Mouse (Mus musculus): ENCODE measurements at regions not wholly inside any gene's neighbourhood (a gene's known extent, or its start where the extent isn't known, plus 50 kb on each side); places are given as distances from the start of the nearest gene placed in this dataset.

DNA sequence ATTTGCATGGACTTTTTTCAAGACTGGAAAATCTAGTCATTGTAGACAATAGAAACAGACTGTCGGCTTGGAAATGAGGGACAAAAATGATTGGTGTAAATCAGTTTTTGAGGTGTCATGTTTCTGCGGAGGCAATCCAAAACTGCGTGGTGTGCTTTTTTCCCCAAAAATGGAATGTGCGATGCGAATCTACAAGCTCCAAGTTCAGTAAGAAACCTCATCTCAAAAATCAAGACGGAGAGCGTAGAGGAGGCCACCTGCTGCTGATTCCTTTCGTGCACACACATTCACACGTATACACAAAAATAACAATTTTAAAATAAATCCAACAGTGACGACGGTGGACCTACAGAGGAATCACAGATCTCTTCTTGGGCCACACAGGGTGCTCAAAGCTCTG lies 170.5 kb upstream of the Adgrl2 start:
- no peak overlapping the region for H3K9ac ChIP-seq
- no peak overlapping the region for H3K4me2 ChIP-seq
- H3K4me1 ChIP-seq: no peaks in the 10 kb centered on the region
- ATAC-seq: no peak
- no peaks in the 10 kb centered on the region for H3K9me3 ChIP-seq (replicated peaks)
- no peak overlapping the region for H3K27ac ChIP-seq
- no peaks in the 10 kb centered on the region for H3K36me3 ChIP-seq (ENCODE audit: poor library complexity, severe bottlenecking)
- H3K4me3 ChIP-seq: no peak overlapping the region
- H3K27me3 ChIP-seq: no peaks in the 10 kb centered on the region
- WGBS: 93% methylated on average over 11 of the region's 11 CpGs

DNA sequence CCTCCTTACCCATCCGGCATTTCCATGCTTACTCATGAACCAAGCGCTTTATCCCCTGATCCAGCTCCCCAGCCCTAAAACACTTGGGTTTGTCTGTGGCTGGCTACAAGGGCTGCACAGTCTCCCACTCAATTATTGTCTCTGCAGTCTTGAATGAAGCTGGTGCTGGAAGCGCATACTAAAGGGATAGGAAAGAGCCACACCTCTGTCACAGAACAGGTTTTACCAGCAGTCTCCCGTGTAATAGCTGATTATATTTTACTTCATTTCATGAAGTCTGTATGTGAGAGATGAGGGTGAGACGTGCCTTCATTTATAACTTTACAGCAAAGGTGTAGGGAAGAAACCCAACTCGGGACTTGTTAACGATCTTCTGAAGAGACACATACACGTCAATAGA lies 167.0 kb upstream of the Adgrl2 start:
- WGBS: 88% methylated on average over 8 of the region's 8 CpGs
- no peaks in the 10 kb centered on the region for H3K9me3 ChIP-seq (replicated peaks)
- no peaks in the 10 kb centered on the region for H3K36me3 ChIP-seq (ENCODE audit: poor library complexity, severe bottlenecking)
- ATAC-seq: no peak
- no peak overlapping the region for H3K27ac ChIP-seq
- no peak overlapping the region for H3K9ac ChIP-seq
- no peaks in the 10 kb centered on the region for H3K4me1 ChIP-seq
- H3K4me3 ChIP-seq: no peak overlapping the region
- H3K27me3 ChIP-seq: no peaks in the 10 kb centered on the region
- H3K4me2 ChIP-seq: no peak overlapping the region

DNA sequence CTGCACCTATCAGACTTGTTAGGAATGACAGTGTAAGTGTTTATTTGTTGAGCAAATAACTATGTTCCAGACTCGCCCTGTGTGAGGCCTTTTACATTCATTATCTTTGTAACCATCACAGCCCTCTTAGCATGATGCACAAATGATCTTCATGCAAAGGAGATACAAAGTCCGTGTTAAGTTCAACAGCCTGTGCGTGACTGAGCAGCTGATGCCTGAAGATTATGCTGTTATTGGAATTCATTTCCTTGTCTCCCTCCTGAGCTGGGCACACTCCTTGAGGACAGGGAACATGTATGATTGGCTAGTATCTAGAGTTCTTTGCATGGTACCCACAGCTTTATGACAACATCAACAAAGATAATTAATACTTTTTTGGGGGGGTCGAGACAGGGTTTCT lies 162.0 kb upstream of the Adgrl2 start:
- H3K4me1 ChIP-seq: no peaks in the 10 kb centered on the region
- no peaks in the 10 kb centered on the region for H3K27me3 ChIP-seq
- no peak overlapping the region for H3K27ac ChIP-seq
- no peaks in the 10 kb centered on the region for H3K9me3 ChIP-seq (replicated peaks)
- WGBS: 84% methylated on average over 4 of the region's 4 CpGs
- H3K4me3 ChIP-seq: no peak overlapping the region
- H3K4me2 ChIP-seq: no peak overlapping the region
- H3K9ac ChIP-seq: no peak overlapping the region
- no peaks in the 10 kb centered on the region for H3K36me3 ChIP-seq (ENCODE audit: poor library complexity, severe bottlenecking)
- no peak for ATAC-seq

DNA sequence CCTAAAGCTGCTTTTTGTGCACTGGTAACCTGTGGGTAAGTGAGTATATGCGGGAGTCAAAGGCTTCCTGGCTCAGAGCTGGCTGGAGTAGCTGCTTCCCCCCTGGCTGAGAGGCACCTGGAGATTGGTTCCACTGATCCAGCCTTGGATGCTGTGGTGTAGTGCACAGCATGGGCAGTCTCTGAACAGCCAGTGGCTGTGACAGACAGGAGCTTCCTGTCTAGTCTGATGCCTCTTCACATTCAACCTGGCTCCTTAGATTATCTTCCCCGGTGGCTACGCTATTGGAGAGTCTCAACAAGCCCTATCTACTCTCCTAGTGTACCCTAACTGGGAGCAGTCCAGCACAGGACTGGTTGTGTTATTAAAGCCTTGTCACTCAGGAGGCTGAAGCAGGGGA lies 160.4 kb upstream of the Adgrl2 start:
- Histone ChIP-seq H3K4me3 (no peak overlapping the region), H3K9ac (no peak overlapping the region), H3K36me3 (ENCODE audit: poor library complexity, severe bottlenecking) (no peaks in the 10 kb centered on the region), H3K4me2 (no peak overlapping the region), H3K27ac (no peak overlapping the region), H3K27me3 (no peaks in the 10 kb centered on the region), H3K4me1 (no peaks in the 10 kb centered on the region), H3K9me3 (replicated peaks) (no peaks in the 10 kb centered on the region)
- 97% methylated on average over 3 of the region's 3 CpGs for WGBS
- ATAC-seq: no peak

DNA sequence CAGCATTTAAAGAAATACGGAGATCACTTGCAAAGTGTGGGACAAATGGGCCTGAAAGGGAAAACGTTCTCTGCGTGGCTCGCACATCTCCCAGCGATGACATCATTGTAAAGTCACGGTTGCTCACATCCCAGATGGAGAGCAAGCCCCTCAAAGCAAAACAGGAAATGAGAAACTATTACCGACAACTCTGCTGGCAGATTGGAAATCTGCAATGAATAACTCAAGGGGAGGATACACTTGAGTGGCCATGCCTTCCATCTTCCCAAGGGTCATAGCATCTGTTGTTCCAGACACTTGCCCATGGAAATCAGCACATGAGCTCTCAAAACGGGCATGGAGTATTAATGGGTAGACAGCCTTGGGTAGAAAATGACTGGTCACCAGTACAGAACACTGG lies 158.3 kb upstream of the Adgrl2 start:
- H3K4me2 ChIP-seq: no peak overlapping the region
- no peak overlapping the region for H3K9ac ChIP-seq
- no peaks in the 10 kb centered on the region for H3K27me3 ChIP-seq
- ATAC-seq: no peak
- H3K4me3 ChIP-seq: no peak overlapping the region
- no peaks in the 10 kb centered on the region for H3K9me3 ChIP-seq (replicated peaks)
- 91% methylated on average over 8 of the region's 8 CpGs for WGBS
- H3K36me3 ChIP-seq (ENCODE audit: poor library complexity, severe bottlenecking): no peaks in the 10 kb centered on the region
- no peak overlapping the region for H3K27ac ChIP-seq
- H3K4me1 ChIP-seq: no peaks in the 10 kb centered on the region

DNA sequence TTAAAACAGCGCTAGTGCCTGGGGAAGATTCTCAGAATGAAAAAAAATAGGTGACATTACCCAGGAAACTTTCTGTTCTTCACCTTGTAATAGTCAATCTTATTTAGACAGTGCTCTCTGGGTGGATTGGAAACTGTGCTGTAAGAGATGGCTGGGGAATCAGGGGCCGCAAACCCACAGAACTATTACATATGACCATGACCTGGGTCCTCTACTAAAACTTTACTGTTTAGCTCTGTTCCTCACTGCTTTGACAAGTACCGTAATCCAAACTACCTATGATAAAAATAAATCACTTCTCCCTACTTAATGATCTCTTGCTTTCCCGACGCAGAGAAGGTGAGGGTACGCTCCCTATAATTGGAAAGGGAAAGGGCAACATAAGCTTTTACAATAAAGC lies 157.6 kb upstream of the Adgrl2 start:
- no peaks in the 10 kb centered on the region for H3K36me3 ChIP-seq (ENCODE audit: poor library complexity, severe bottlenecking)
- H3K4me2 ChIP-seq: no peak overlapping the region
- H3K27me3 ChIP-seq: no peaks in the 10 kb centered on the region
- no peaks in the 10 kb centered on the region for H3K9me3 ChIP-seq (replicated peaks)
- WGBS: 94% methylated on average over 6 of the region's 6 CpGs
- no peak for ATAC-seq
- H3K27ac ChIP-seq: no peak overlapping the region
- no peak overlapping the region for H3K4me3 ChIP-seq
- H3K4me1 ChIP-seq: no peaks in the 10 kb centered on the region
- H3K9ac ChIP-seq: no peak overlapping the region

DNA sequence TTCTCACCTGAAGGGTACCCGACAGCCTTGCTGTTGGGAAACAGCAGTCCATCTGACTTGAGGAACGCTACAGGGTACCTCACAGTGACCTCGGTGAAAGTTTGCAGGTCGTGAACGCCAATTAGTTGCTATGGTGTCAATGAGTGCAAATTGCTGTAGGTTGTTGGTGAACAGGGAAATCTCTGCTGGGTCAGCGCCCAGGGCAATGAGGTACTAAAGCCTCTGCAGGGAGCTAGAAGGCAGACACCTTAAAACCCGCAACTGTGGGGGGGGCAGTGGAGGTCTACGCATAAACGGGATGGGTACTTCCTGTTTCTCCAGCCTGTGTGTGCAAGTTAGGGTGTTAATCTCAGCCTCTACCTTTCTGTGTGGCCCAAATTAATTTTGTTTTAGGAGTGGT lies 156.3 kb upstream of the Adgrl2 start:
- ATAC-seq: no peak
- Histone ChIP-seq H3K36me3 (ENCODE audit: poor library complexity, severe bottlenecking) (no peaks in the 10 kb centered on the region), H3K4me1 (no peaks in the 10 kb centered on the region), H3K9me3 (replicated peaks) (no peaks in the 10 kb centered on the region), H3K4me3 (no peak overlapping the region), H3K27me3 (no peaks in the 10 kb centered on the region), H3K27ac (no peak overlapping the region), H3K9ac (no peak overlapping the region), H3K4me2 (no peak overlapping the region)
- WGBS: 42% methylated on average over 9 of the region's 9 CpGs

DNA sequence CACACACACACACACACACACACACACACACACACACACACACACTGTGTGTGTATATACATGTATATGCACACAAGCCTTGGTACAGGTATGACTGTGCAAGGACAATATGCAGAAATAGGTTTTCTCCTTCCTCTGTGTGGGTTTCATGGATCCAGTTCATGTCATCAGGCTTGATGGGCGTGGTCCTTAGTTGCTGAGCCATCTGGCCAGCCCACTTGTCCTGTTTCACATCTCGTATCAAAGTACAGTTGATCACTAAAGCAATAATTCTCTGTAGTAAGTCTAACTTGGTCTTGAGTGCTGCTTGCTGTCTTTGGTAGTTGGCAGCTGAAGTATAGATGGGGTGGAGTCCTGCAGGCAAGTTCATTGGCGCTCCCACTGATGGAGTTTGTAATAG lies 150.1 kb upstream of the Adgrl2 start:
- no peak overlapping the region for H3K4me3 ChIP-seq
- H3K36me3 ChIP-seq (ENCODE audit: poor library complexity, severe bottlenecking): no peaks in the 10 kb centered on the region
- no peak overlapping the region for H3K9ac ChIP-seq
- H3K27ac ChIP-seq: no peak overlapping the region
- 91% methylated on average over 3 of the region's 3 CpGs for WGBS
- H3K4me1 ChIP-seq: no peaks in the 10 kb centered on the region
- H3K4me2 ChIP-seq: no peak overlapping the region
- H3K27me3 ChIP-seq: no peaks in the 10 kb centered on the region
- H3K9me3 ChIP-seq (replicated peaks): no peaks in the 10 kb centered on the region
- ATAC-seq: no peak

DNA sequence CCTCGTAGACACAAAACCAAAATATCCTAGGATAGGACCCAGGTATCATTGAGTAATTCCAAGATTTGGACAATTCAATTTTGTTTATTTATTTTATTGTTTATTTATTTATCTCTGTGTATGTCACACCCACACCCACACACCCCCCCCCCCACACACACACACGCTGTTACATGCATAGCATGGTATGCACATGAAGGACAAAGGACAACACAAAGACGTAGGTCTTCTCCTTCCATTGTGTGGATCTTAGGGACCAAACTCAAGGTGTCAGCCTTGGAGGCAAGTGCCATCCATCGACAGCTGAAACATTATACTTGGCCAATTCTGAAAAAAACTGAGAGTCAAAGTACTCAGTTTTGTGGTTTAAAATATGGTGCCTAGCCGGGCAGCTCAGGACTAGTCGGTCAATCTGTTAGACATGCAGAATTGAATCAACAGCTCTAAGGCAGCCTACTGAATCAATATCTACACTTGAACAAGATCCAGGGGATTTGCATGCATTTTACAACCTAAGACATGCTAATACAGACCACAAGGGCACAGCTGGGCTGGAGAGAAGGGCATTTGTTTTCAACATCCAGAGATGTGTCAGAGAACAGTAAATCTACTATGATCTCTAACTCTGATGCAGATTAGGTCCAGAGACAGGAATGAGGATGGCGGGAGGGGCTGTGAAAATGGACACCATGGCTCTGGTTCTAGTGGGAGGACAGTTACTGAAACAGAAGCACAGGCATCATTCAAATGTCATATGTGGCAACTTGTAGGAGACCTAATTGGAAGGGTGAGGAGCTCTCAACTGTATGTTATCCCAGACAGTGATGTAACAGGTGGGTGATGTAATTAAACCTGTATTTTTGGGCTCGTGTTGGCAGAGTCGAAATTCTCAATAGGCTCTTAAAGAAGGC lies 143.9 kb upstream of the Adgrl2 start:
- ATAC-seq: no peak
- Histone ChIP-seq H3K27me3 (no peaks in the 10 kb centered on the region), H3K4me2 (no peak overlapping the region), H3K4me3 (no peak overlapping the region), H3K36me3 (ENCODE audit: poor library complexity, severe bottlenecking) (no peaks in the 10 kb centered on the region), H3K9me3 (replicated peaks) (no peaks in the 10 kb centered on the region), H3K9ac (no peak overlapping the region), H3K4me1 (no peaks in the 10 kb centered on the region), H3K27ac (no peak overlapping the region)
- whole genome bisulfite sequencing: 88% methylated on average over 9 of the region's 9 CpGs

DNA sequence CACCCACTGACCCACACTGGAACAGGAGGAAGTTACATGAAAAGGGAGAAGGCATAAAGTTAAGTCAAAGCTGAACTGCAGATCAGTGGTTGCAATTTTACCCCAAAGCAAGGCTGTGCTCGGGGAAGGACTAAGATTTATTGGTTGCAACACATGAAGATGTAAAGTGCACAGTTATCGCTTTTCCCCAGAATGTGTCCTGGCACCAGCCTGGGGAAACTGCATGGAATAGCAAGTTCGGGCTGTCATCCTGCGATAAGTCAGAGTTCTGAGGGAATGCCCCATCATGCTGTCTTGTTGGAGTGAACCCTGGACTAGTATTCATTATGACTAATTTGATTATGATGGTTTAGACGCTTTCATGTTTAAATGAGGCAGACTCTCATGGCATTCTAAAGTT lies 128.5 kb upstream of the Adgrl2 start:
- no peak for ATAC-seq
- Histone ChIP-seq H3K9ac (no peak overlapping the region), H3K9me3 (replicated peaks) (no peaks in the 10 kb centered on the region), H3K4me1 (peaks cover 5% of the 10 kb centered on the region), H3K4me2 (no peak overlapping the region), H3K27me3 (no peaks in the 10 kb centered on the region), H3K27ac (no peak overlapping the region), H3K4me3 (no peak overlapping the region), H3K36me3 (ENCODE audit: poor library complexity, severe bottlenecking) (no peaks in the 10 kb centered on the region)
- WGBS: 95% methylated on average over 5 of the region's 5 CpGs

DNA sequence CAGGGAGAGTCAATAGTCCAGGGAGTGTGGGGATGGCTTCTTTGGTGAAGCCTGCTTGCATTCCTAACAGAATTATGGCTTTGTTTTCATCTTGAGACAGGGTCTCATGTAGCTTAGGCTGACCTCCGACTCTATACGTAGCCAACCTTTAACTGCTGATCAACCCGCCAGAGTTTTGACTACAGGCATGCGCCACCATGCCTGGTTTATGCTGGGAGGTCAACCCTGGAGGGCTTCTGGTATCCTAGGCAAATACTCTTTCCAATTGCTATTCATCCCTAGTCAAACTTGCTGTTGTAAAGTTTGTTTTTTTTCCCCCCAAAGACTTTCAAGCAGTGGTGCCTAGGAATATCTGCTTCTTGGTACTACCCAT lies 127.3 kb upstream of the Adgrl2 start:
- no peak overlapping the region for H3K9ac ChIP-seq
- H3K27me3 ChIP-seq: no peaks in the 10 kb centered on the region
- no peak for ATAC-seq
- no peaks in the 10 kb centered on the region for H3K36me3 ChIP-seq (ENCODE audit: poor library complexity, severe bottlenecking)
- H3K9me3 ChIP-seq (replicated peaks): no peaks in the 10 kb centered on the region
- H3K4me2 ChIP-seq: no peak overlapping the region
- peaks cover 5% of the 10 kb centered on the region for H3K4me1 ChIP-seq
- 84% methylated on average over 4 of the region's 4 CpGs for WGBS
- H3K27ac ChIP-seq: no peak overlapping the region
- H3K4me3 ChIP-seq: no peak overlapping the region

DNA sequence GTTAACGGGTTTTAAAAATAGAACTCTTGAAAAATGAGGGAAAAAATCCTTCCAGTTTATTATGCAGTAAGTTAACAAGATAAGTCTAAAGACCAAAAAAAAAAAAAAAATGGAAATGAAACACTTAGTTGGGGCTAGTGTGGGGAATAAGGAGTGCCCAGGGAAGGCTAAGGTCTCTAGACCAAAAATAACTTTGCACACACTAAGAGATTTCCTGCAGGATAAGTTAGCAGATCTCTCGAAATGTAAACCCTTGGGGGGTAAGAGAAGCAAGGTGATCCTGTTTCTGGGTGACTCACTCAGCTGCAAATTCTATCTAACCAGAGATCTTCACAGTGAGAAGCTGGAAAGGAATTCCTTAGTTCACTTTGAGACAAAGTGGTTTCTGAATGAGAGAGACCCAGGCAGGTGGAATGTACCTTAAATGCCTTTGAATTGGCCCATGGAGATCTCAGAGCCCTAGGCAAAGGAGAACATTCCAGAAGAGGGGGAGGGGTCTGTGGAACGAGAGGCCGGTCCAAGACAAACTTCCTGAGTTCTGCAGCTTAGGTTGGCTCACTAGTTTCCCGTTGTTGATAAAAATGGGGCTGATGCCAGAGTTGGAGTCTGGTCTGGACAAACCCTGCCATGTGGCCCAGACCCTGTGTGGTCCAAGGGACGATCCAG lies 126.8 kb upstream of the Adgrl2 start:
- H3K9me3 ChIP-seq (replicated peaks): no peaks in the 10 kb centered on the region
- H3K27ac ChIP-seq: no peak overlapping the region
- 83% methylated on average over 6 of the region's 6 CpGs for WGBS
- H3K36me3 ChIP-seq (ENCODE audit: poor library complexity, severe bottlenecking): no peaks in the 10 kb centered on the region
- peaks cover 5% of the 10 kb centered on the region for H3K4me1 ChIP-seq
- ATAC-seq: no peak
- H3K4me2 ChIP-seq: no peak overlapping the region
- no peaks in the 10 kb centered on the region for H3K27me3 ChIP-seq
- no peak overlapping the region for H3K4me3 ChIP-seq
- no peak overlapping the region for H3K9ac ChIP-seq

DNA sequence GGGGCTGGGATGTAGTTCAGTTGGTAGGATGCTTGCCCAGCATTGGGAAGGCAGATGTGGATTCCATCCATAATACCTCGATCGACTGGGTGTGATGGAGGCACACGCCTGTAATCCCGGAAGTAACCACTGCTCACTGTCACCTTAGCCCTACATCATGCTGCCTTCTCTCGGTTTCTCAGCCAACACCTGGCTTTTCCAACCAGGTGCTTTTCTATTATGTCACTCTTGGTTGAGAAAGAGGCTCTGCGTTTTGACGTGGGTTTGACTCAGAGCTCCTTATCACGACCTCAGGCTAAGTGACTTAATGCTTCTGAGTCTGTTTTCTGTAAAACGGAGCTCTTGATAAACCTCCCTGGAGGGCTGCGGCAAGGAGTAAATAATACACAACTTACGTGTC lies 126.2 kb upstream of the Adgrl2 start:
- Histone ChIP-seq H3K4me2 (no peak overlapping the region), H3K27me3 (no peaks in the 10 kb centered on the region), H3K9ac (no peak overlapping the region), H3K27ac (no peak overlapping the region), H3K9me3 (replicated peaks) (no peaks in the 10 kb centered on the region), H3K4me1 (peaks cover 5% of the 10 kb centered on the region), H3K4me3 (no peak overlapping the region), H3K36me3 (ENCODE audit: poor library complexity, severe bottlenecking) (no peaks in the 10 kb centered on the region)
- 89% methylated on average over 11 of the region's 11 CpGs for WGBS
- ATAC-seq: no peak

Measured in forebrain, embryonic 13.5 days (tissue).